Mouse (Mus musculus) testis, postnatal 14 days (tissue): ENCODE results near the gene Adam10.

Experiments
- DNase-seq: peaks from one replicate; pipeline ENCODE4 v3.0.0; 2021; ENCODE audit warnings: low spot score

Adam10 gene

DNA sequence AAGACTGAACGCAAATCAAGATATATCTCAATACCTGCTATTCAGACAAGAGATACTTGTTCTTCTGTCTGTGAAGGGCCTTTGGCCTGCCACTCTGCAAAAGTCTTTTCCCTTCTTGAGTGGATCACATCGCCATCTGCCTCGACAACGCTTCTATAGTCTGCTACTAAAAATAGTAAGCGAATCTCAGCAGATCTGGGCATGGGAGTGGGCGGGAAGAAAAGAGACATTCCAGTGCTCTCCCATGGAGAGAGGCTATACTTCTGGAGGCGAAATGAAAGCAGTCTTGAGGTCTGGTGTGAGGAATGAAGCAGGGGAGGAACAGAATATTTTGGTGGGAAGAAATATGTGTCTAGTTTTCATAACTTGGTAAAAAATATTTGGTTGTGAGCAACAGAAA lies 109.9 kb downstream of the Adam10 start:
- no peak for DNase-seq

DNA sequence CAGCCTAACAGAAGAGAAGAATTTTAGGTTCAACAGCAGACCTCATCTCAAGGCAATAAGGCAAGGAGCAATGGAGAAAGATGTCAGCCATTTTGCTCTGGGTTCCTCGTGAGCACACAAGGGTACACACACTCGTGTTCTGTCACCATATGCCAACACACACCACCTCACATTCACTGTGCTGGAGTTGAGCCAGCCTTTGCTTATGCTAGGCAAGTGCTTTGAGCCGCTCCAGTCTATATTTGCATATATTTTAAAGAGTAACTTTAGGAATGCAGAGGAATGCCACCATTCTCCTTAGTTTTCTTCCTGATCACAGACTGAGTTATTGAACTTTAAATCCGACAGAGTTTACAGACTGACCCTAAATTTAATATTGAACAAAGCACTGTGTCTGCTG lies 111.8 kb downstream of the Adam10 start:
- no peak for DNase-seq

DNA sequence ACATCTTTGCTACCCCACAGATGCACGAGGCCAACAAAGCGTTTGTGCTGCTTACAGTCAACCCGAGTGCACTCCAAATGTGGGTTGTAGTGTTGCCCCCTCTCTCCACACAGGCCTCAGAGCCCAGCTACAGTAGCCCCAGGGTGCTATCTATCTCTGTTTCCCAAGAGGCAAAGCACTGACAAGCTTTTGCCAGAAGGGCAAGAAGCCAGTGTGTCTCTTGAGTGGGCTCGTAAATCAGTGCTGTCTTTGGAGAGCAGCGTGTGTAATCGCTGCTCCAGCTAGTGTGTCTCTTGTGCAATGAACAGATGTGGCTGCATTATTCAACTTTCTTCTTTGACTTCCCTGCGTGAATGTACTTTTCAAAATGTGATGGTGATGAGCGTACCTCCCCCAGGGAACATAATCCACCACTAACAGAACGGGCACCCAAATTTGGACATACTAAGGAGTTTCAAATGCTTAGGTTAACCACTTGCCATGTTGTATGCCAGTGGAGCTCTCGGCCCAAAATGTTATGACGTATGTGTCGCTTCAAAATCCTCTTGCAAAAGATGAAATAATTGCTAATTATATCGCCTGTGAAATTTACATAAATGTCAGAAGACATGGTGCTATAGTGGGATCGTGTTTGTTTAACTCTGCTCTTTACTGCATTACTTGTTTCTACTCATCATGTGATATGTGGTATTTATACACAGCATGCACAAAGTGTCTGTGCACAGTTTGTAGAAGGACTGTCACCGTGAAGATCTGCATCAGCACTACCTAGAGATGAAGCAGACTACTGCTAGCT lies 116.0 kb downstream of the Adam10 start:
- DNase-seq: no peak

DNA sequence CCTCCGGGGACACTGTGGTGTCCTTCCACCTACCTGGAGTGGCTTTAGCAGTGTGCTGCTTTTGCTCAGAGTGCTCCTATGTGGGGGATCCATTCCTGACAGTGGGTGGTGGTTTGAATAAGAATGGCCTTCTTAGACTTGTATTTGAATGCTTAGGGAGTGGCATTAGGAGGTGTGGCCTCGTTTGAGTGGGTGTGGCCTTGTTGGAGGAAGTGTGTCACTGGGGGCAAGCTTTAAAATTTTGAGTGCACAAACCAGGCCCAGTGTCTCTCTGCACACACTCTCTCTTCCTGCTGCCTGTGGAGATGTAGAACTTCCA lies 116.6 kb downstream of the Adam10 start:
- no peak for DNase-seq

DNA sequence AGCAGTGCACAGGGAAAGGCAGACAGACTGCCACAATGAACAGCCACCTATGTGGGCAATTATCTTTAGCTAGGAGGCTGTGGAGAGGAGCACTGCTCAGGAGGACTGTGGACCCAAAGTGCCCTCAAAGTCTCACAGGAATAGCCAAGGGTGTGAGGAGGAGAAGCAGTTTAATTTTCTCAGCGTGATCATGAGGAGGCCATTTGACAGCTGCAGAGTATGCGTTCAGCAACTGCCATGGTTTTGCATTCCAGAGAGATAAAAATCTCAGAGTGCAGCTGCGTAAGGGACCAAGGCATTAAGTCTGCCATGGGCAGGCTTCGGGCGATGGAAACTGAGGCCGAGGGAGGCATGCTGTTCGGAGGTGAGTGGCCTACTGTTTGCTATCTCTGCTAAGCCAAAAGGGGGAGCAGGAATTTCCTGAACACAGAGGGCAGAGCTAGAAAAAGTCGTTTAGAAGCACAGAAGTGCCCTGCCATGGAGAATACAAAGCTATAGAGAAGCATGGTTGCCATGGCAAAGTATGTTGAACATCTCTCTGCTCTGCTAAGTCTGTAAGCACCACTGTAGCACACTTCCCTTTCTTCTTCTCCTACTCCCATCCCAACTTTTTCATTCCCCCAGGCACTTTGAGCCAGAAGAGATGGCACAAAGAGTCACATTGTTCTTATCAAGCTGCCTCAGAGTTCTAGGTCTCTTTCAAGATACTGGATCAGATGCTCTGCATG lies 122.0 kb downstream of the Adam10 start:
- no peak for DNase-seq

DNA sequence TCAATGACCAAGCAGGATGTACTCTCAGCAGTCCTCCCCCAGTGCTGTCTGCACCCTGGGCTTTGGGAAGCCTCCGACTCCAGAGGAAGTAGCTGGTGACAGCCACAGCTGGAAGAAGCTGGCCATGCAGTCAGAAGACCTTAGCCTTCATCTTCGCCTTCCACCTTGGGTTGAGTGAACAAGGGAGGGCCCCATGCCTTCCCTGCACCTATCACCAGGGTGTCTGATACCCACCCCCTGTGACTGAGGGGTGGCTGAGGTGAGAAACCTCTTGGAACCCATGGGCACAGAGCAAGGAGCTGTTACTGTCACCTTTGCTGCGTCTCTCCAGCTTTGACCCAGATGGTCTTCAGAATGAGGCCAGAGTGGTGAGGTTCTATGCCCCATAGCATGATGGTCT lies 123.0 kb downstream of the Adam10 start:
- DNase-seq: no peak

DNA sequence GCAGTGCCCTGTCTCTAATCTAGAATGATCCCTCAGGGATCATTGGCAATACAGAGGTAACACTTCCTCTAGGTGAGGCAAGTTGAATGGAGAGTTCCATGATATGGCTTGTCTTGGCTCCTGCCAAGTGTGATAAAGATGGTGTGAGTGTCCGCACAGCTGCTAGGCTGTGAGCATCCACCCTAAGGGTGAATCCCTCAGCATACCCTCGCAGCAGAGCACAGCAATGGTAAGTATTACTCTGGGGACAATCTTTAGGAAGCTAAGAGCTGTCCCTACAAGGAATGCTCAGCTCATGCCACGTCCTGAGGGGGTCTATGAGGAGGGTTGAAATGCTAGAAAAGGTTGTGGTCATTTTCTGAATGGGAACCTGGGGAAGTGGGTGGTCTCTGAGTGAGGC lies 124.0 kb downstream of the Adam10 start:
- no peak for DNase-seq

DNA sequence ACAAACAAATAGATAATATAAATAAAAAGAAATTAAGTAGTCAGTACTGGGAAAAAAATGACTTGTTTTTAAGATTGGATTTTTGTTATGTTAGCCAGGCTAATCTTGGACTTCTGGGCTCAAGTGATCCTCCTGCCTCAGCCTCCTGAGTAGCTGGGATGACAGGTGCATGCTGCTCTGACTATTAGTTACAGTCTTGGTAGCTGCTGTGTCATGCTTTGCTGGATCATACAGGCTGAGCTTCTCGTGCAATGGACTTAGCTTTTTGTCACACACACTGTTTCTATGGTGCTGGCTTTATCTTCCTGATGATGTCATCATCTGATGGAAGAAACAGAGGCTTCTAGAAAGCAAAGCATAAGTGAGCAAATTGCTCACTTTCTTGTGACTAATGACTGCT lies 127.3 kb downstream of the Adam10 start:
- no peak for DNase-seq

DNA sequence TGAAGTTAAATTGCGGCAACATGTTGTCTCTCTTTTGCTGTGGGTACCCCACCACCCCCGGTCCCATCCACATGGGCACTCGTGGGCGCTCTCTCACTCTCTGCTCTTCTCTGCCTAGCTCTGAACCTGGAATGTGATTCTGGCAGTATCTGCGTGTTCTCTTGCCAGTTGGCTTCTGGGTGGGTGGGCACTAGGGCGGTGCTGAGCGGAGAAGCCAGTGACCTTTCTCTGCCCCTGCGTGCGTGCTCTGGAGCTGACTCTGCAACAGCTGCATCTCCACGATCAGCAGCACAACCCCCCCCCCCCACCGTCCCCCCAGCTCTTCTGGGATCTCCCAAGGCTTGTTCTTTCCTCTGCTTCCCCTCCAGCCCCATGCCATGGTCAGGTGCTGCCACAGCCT lies 128.9 kb downstream of the Adam10 start:
- no peak for DNase-seq

DNA sequence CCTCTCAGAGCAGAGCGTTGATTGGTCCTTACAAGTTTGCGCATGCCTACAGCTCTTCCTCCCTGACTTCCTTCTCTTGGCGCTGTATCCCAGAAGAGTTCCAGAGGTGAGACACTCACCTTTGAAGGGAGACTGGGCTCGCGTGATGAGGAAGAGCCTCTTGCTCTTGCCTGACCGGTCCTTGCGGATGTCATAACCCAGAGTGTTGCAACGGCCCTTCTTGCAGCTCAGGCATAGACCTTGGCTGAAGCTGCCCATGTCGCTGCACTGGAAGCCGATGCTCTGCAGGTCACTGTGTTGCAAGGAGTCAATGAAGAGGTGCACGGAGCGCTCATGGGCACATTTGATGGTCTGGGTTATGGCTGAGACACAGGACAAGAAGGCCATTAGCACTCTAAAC lies 133.8 kb downstream of the Adam10 start:
- DNase-seq: no peak

DNA sequence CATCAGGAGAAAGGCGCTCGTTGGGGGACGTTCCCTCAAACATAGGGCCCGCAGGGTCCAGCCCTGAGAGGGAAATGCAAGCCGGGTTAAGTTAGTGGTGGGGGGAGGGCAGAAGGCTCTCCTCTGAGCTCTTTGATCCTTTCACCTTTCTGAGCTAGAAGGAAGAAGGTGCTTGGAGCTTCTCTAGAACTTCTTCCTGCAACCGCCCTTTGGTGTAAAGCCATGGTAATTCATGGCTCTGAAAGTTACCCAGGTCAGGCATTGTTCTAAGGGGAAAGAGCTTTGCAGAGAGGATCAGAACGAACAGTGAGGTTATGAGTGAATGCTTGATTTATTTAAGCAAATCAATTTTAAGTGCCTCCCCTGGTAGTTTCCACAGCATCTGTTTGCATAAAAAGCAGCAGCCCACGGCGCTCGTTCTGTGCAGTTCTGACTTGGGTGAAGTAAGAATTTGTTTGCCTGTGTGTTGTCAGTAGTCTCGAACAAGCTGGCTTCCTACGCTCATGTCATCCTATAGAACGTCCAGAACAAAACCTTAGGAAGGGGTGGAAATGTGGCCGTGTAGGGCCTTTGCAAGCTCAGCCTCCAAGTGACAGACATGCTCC lies 138.0 kb downstream of the Adam10 start:
- no peak for DNase-seq

DNA sequence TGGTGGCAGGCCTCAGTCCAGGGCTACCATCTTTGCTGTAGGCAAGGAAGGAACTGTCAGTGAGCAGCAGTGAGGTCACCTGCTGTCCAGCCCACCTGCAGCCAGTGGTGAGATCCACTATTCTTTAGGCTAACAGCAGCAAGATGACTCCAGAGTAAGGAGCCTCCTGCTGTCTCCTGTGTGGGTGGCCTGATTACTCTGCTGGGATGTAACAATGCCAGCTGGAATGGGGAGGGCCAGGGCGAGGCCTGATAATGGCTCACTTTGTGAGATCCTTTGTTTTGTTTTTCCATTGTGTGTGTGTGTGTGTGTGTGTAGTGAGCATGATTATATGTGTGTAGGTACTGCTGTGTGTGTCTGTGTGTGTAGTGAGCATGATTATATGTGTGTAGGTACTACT lies 138.6 kb downstream of the Adam10 start:
- no peak for DNase-seq

DNA sequence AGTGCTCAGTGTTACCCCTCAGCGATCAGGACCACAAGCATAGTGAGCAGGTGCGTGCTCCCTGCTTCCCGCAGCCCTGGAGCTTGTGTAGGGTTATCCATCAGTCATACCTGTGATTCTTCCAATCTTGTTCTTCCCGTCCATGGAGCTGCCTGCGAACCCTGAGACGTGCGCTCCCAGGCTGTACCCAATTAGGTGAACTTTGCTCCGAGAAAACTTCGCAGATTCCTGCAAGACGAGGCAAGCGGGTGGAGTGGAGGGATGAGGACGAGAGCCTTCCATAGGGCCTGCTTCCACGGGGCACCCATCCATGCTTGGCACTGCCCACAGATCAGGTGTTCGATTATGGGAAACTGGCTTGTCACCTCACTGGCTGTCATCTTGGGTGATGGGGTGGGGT lies 139.9 kb downstream of the Adam10 start:
- DNase-seq: no peak

DNA sequence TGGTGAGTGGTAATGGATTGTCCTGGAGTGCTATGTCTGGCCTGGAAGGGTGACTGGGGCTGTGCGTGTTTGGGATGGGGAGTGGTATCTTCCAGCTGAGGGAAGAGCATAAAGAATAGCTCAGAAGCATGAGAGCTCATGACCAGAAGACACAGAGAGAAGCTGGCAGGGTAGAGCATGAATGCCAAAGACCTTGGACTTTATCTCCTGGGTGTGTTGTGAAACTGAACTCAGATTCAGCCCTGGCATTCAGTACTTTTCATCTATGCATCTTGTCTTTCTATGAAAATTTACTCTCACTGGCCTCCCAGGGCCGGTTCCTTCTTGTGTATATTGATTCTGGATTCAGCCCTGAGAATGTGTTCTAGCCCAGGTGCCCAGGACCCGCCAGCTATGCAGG lies 145.3 kb downstream of the Adam10 start:
- no peak for DNase-seq

DNA sequence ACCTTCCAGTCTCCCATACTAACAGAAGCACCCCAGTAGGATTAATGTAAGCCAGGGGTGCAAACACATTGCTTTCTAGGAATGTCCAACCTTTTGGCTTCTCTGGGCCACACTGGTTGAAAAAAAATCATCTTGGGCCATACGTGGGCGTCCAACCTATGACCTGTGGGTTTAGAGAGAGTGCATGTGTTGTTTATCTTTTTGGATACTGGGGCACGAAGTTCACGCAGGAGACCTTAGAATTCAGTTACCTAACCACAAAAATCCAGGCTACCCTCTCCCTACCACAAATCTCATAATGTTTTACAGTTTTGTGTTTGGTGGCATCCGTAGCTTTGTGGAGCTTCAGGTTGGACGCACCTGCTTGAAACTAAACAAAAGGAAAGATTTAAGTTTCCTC lies 149.1 kb downstream of the Adam10 start:
- DNase-seq: no peak
